Mouse (Mus musculus): ENCODE results near the gene Psen1.

Psen1 gene

GRCm38 (mm10) chr12:83780181-83780580, 92.2 kb downstream of the Psen1 start:
- no peak for DNase-seq (ENCODE audit: low read depth)

- no peak for DNase-seq (ENCODE audit: low read depth)
Observed at GRCm38 (mm10) chr12:83781204-83781603, 93.3 kb downstream of the Psen1 start.

- DNase-seq (ENCODE audit: low read depth), result no peak
Observed at GRCm38 (mm10) chr12:83781640-83782278, 93.8 kb downstream of the Psen1 start.

- DNase-seq (ENCODE audit: low read depth), result no peak
Observed at GRCm38 (mm10) chr12:83782669-83783068, 94.7 kb downstream of the Psen1 start.
